Mouse (Mus musculus) layer of hippocampus, adult 18-20 months (tissue): ENCODE results near the gene Prpf8. TPM values are rescaled to one million over a fixed set of nuclear protein-coding genes. Genes with fewer than 3 reads are reported as not detected.

Experiments
- DNase-seq, 2 experiments: peaks; one replicate each; pipeline ENCODE4 v3.0.0; 2022; ENCODE audit warnings: low spot score in 2 of 2
- total RNA-seq, 2 experiments: library from RNA; stranded (reverse); gene quantifications; 2 replicates each; pipeline ENCODE4 v1.2.3; 2021

Prpf8 gene
- total RNA-seq, 2 experiments from 2014 or later, result 132 to 133 TPM

GRCm38 (mm10) chr11:75532340-75533277, 46.0 kb downstream of the Prpf8 start:
- peak in 1 of 2 experiments; percentile 54 for DNase-seq

GRCm38 (mm10) chr11:75533314-75534015, 46.8 kb downstream of the Prpf8 start:
- no peak for DNase-seq

- DNase-seq, result no peak
These were observed 47.8 kb downstream of the Prpf8 start for GRCm38 (mm10) chr11:75534286-75535033.

GRCm38 (mm10) chr11:75535106-75535795, 48.6 kb downstream of the Prpf8 start:
- no peak for DNase-seq

GRCm38 (mm10) chr11:75536255-75537024, 49.8 kb downstream of the Prpf8 start:
- no peak for DNase-seq

- no peak for DNase-seq
These were observed 50.4 kb downstream of the Prpf8 start for GRCm38 (mm10) chr11:75537025-75537414.

- no peak for DNase-seq
These were observed 51.0 kb downstream of the Prpf8 start for GRCm38 (mm10) chr11:75537491-75538183.

- DNase-seq, result no peak
These were observed 51.8 kb downstream of the Prpf8 start for GRCm38 (mm10) chr11:75538184-75538969.

GRCm38 (mm10) chr11:75538970-75539299, 52.3 kb downstream of the Prpf8 start:
- DNase-seq, result no peak

- no peak for DNase-seq
These were observed 53.6 kb downstream of the Prpf8 start for GRCm38 (mm10) chr11:75540209-75540608.

- peak; percentile 75 to 86 for DNase-seq
These were observed 54.3 kb downstream of the Prpf8 start for GRCm38 (mm10) chr11:75540710-75541581.

GRCm38 (mm10) chr11:75544713-75545112, 58.1 kb downstream of the Prpf8 start:
- no peak for DNase-seq

GRCm38 (mm10) chr11:75546057-75546456, 59.4 kb downstream of the Prpf8 start:
- DNase-seq, result no peak

GRCm38 (mm10) chr11:75549658-75550111, 63.1 kb downstream of the Prpf8 start:
- no peak for DNase-seq

- DNase-seq, result no peak
These were observed 63.8 kb downstream of the Prpf8 start for GRCm38 (mm10) chr11:75550200-75550946.

- no peak for DNase-seq
These were observed 64.7 kb downstream of the Prpf8 start for GRCm38 (mm10) chr11:75551321-75551720.

- no peak for DNase-seq
These were observed 65.4 kb downstream of the Prpf8 start for GRCm38 (mm10) chr11:75551961-75552441.
